Mouse (Mus musculus) thymus, postnatal 4 days (tissue): ENCODE measurements around the gene Dut.

Experiments used
- DNase-seq: peaks from one replicate; pipeline ENCODE4 v3.0.0; 2021

Gene Dut

DNA sequence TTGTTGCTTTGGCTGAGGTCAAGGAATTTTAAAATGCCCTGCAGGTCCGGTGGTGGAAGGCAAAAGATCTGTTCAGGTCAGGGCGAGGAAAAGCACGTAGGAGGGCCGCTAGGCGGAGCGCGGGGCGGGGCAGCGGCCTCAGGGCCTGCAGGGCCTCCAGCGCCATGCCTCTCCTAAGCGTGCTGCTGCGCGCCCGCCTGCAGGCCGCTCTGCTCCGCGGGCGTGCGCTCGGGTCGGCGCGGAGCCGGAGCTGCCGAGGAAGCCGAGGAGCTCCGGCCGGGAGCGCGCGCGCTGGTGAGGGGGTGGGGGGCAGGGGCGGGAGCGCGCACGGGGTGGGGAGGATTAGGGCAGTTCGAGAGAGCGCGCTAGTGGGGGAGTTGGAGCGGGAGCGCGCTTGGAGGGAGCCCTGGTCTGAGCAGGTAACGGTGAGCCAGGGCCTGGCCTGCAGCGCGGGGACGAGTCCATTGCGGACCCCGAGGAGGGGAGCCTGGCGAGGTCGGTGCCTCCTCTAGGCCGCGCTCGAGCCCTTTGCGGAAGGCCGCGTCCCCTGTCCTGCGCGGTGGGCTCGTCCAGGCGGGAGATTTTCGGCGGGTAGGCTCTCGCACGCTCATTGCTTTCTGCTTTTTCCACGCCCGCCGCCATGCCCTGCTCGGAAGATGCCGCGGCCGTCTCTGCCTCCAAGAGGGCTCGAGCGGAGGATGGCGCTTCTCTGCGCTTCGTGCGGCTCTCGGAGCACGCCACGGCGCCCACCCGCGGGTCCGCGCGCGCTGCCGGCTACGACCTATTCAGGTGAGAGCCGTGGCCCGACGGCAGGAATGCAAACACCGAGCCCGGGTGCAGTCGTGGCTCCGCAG, at the start of gene Dut:
TSS of gene Dut (plus strand) at position 83 of the 854 bp plus-strand sequence.
- peak; percentile 94 for DNase-seq

DNA sequence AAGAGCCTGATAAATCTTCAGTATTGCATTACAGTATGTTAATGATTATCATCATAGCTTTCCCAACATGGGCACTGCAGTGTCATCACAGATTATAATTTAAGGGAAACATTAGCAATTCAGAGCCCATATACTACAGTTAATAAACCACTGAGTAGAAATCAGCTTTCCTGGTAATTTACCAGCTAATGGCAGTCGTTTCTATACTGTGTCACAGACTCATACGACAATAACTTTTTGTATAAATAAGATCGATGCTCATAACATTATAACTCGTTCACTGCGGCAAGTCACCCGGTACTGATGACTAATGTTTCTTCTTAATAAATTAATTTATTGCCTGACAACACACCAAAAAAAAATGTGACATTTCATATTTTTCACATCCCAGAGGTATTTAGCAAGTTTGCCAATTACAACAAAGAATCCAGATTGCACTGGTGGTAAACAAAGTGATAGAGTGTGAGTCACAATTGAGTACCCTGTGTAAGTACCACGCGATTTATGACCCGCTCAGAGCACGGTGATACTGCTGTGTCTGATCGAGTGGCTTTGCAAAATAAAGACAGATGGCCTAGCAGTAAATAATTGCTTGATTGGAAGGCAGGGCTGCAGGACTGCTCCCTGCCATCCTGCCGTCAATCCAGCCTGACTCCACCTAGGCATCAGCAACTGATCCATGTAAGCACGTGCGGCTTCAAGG, 37.9 kb upstream of the Dut start:
- no peak for DNase-seq

DNA sequence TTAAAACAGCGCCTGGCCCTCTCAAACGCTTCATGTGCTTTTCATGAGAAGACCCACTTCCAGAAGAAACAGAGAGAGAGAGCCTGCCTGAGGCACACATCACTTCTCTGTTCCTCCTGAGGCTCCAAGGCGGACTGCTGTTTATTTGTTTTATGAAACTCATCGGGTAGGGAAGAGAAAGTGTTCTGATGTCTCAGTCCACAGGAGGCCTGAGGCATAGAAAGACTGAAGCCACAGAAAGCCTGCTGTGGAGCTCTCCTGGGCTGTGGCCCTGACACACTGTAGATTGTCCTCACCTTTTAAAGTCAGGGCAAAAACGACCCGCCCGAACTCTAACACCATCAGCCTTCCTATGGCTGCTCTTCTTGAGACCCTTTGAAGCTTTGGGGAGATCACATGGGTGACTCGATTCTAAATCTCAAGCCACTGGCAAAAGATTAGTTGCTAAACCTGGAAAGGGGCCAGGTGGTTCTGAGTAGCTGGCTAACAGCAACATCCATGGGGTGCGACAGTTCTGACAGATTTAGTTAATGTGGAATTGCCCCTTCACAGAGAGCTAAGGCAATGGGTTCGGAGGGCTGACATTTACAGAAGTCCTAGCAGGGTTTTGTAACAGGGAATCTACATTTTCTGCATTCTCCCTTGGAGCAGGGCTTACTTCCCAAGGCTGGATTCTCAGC, 35.0 kb upstream of the Dut start:
- no peak for DNase-seq

DNA sequence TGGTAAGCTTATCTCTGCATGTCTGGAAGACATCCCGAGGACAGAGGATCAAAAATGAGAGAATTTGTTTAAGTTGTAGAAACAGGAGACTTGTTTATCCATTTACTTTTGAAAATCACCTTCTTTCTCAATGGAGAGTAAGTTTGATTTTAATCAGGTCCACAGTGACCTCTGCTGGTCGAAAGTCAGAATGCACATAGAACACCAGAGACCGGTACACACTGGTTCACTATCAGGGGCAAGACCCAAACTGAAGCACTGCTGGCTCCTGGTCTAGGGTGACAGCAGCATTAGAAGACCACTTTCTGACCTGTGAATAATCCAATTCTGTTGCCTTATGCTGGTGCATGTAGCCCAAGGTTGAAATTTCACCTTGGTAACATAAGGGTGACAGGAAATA, 32.4 kb upstream of the Dut start:
- DNase-seq, result peak; percentile 79

DNA sequence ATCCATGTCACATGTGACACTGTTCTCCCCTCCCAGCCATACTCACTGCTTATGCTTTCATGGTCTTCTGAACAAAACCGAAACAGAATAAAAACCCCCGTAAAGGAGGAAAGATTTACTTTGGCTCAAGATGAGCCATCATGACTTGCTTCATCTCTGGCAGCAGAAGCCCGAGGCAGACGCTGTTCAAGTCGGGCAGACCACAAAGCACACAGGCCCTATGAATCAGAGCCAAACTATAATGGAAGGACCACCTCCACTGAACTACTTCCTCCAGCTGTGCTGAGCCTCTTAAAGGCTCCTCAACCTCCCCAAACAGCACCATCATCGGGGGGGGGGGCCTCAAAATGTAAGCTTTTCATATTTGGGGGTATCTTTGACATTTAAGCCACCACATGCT, 29.7 kb upstream of the Dut start:
- no peak for DNase-seq

DNA sequence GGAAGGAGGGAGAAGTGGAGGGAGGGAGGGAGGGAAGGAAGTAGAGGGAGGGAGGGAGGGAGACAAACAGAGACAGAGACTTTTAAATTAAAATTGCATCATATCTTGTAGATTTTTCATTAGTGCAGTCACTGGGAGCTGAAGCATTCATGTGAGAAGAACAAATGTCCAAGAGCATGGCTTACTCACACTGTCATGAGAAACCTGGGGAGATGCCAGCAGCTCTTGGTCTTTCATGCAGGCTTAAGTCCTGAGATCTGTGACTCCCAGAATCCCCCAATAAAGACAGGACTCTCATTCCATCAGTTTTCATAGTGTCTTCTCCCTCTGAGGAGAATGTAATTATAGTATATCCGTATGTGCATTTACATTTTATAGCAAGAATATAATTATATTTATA, 28.4 kb upstream of the Dut start:
- DNase-seq, result no peak

DNA sequence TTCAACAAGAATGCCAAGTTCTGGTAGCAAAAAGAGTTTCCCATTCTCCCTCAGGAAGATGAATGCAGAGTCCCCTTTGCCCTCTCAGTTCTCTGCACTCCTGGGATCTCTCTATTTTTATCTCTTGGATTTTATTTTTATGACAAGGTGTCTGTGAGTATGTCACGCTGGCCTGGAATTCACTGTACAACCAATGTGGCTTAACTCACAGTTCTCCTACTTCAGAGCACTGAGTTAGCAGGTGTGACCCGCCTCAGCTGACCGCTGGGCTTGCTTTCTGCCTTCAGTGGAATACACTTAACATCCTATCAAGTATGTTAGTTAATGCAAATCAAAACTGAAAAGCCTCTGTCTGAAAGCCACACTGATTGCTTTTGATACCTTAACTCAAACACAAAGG, 27.7 kb upstream of the Dut start:
- DNase-seq, result no peak

DNA sequence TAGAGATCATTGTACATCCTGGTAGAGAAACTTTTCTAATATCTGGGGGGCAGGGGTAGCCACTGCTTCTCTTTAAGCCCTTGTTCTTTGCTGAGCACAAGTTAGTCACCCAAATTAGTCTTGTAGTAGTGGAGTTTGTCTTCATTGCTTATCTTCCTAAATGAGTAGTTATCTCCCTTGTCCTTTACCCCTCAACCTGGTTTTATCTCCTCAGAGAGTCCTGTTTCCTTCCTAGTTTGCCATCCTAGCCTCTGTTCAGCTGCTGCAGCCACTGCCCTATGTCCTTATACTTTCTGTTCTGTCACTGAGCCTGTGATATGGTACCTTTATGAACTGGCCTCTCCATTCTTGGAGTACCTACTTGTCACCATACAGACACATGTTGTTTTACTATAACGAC, 25.3 kb upstream of the Dut start:
- DNase-seq, result no peak

DNA sequence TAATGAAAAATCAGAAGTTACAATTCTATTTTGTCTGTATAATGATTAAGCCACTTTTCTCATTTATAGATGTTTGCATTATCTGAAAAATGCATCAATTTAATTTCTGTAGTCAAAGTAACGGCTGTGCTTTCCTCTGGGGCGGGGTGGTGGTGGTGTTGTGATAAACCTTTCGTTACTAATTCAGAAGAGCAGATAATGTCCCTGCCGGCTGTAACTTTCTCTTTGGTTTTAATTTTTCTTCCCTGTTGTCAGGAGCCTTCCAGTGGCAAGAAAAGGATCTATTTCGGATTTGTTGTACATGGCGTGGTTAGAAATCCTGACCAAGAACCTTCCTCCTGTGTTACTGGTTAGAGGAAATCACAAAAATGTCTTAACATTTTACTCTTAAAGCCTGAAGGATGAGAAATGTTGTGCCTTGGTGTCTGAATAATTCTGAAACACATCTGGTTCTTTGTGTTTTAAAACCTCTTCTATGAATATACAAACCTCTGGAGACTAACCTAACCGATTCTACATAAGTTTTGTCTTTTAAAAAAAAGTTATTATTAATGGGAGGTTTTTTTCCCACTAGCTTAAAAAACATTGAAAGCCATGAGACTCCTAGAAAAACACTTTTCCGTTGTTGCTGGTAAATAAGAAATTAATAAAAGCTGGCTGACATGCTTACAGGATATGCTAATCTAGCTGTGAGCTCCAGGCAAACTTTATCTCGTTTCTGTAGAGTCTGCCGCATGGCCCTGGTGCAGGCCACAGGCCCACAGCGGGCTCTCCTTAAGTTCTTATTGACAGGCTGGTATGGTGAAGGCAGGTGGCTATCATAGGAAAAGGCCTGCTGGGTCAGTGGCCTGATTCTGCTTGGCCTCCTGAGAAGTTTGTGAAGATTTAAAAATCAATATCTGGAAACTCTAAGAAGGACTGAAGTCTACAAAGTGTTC, 18.2 kb upstream of the Dut start:
- no peak for DNase-seq

DNA sequence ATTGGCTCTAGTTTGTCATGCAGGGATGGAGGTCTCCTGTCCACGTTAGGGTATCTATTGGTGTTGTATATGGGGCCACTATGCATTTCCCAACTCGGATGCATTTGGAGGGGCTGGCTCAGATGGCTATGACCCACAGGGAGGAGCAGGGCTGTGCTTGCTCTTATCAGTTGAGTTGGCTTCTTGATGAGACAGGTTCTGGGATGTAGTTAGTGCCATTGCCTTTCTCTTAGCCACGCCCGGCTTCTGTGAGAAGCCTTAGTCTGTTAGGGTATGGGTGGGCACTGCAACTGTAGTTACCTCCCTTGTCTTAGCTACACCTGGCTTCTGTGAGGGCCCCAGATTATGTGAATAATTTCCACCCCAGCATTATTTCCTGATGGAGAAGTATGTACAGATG, 14.8 kb upstream of the Dut start:
- DNase-seq, result no peak

DNA sequence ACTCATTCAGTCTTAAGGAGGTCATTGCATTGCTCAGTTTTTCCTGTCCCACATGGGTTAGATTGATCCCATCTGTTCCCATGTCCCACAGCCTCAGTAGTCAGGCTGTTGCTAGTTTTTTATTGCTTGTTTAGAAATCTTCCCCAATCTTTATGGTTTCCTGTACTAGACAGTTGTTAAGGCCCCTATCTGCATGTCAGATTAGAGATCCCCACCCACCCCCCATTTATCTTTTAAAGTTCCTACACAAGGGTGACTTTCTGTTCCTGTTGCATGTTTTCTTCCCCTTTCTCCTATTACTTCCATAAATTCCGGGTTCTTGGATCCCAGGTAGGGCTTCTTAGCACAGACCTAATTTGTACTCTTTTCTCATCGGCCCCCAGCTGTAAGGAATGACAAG, 13.5 kb upstream of the Dut start:
- no peak for DNase-seq

DNA sequence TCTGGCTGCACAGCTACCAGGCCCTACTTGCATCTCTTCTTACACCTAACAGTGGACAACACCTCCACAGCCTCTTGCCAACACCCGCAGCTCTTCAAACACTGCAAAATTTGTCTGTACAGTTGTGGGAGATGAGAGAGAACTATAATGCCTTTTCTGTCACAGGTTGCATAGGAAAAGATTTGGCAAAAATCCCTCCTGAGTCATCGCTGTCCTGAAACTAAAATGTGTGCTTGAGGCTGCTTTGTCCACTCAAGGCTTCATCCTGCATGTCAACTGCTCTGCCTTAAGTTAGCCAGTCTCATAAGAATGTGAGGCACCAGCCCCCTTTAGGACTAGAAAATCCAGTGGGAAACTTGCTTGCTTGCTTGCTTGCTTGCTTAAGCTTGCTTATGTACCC, 12.9 kb upstream of the Dut start:
- no peak for DNase-seq

DNA sequence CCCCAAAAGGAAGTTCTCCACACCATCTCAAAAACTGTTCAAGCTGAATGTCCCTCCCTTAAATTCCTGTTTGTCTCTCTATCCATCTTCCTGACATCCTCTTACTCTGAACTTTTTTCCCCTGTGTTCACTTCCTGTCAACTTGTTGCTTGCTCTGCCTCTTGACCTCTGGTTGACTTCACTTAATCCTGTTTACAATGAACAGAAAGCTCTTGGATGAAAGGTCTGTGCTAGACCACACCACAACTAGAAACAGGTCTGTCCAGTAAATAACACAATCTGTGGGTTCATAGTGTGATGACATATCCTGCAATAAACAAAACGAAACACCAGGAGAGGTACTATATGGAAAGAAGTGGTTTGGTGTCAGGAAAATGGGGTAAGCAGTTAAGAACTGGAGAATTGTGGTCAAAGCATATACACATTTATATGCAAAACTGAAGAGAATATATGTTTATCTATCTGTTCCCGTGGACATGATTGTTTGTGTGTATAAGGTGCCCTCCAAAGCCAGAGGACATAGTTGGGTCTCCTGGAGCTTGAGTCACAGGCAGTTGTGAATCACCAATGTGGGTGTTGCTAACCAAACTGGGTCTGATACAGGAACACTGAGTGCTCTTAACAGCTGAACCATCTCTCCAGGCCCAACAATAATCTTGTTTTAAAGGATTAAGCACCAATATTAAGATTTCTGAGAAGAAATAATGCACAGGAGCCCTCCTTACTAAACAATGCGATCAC, 1.3 kb upstream of the Dut start:
- DNase-seq, result no peak

DNA sequence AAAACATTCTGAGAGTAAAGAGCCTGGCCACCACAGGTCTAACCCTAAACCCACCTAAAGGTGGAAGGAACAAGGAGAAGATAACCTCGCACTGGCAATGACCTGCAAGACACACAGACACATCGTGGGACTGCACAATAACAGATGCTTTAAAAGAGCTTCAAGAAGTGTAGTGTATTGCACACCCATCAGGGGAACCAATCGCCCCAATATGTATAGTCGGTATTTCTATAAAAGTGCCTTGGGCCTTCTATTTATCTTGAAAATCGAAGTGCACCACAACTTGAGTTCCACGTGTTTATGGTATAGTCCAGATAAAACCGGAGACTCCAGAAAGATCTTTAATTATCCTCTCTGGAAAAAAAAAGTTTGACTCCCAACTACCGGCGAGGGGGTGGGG, 321 bp upstream of the Dut start:
- peak; percentile 15 for DNase-seq

DNA sequence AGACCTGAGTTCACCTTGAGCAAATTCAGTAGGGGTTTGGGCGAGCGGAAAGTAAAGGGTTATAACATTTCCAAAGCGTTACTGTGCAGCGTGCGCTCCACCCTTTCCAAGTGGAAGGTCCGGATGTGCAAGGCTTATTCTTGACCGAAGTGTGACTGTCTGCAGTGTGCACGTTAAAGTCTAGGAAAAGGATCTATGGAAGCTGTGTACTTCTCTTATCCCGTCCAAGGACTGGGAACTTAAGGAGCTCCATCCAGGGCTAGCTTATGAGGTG, 909 bp downstream of the Dut start:
- no peak for DNase-seq

DNA sequence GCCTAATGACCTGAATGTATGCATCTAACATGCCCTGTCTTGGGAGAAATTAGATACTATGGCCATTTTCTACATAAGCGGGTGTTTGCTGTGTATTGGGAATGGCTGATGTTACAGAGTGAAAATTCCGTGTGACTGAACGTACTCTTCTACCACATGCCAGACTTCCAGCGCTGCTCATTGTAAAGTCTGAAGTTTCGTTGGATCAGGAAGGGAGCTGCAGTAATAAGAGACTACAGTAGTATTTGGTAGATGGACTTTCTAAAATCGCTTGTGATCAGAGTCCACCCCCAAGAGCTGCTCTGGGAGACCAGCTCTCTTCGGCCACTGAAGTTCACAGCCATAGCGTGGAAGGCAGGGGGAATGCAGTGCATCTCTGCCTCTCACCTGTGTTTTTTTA, 1.3 kb downstream of the Dut start:
- DNase-seq, result no peak

DNA sequence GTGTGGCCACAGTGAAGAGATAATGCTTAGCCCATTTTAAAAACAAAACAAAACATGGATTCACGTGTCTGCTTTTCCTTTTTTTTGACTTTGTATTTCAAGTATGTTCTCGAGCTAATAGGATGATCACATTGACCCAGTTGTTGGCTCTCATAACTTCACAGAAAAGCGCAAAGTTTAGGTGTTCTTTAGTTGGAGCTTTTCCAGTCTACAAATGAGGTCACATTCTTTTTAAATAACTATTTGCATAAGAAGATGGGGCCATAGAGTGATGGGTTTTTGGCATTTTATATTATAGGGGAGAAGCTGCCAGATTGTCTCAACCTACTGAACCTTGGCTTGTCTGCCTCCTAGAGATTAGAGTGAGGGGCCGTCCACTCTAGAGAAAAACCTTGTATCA, 2.3 kb downstream of the Dut start:
- no peak for DNase-seq

DNA sequence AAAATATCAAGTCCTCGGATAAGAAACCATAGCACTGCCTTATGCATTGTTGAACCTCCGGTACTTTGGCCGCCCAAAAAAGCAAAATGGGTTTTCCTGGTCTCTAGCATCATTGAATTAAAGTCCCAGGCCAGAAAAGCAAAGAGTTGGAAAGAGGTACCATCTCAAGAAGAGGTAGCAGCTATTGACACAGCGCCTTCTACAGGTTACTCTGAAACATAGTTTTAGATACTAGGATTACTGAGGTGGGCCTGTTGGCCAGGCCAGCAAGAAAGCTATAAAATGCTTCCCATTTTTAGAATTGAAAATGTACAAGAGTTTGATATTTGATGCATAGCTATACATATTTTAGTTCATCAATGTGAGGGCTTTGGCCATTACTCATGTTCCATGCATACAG, 2.9 kb downstream of the Dut start:
- no peak for DNase-seq

DNA sequence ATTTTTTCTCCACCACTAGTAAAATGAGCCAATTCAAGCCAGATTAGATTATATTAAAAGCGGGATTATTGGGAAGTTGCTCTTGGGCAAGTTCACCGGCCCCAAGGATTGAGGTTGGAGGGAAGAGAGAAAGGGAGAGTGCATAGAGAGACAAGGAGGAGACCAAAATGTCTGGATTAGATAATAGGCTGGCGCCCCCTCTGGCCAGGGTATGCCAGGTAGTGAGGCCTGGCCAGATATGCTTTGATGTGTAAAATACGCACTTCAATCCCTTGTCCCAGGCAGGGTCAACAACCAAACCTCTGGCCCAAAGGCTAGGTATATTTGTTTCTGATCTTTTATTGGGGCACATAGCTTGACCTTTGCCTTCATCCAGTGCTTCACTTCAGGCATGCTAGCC, 4.8 kb downstream of the Dut start:
- peak; percentile 64 for DNase-seq

DNA sequence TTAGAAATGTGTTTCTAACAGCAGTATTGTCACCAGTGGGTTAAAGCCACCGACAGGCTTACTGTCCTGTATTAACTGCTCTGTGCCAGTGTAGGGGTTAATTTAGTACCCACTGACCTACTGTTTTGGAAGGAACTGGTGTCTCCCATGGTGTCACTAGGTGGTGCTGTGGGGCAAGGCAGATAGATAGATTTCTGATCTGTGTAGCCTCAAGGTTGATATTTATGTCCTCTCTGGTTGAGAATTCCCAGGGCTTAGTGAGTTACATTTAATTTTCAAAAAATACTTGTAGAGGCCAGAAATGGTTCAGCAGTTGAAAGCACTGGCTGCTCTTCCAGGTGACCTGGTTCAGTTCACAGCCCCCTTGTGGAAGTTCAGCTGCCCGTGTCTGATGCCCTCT, 5.3 kb downstream of the Dut start:
- peak; percentile 76 for DNase-seq

DNA sequence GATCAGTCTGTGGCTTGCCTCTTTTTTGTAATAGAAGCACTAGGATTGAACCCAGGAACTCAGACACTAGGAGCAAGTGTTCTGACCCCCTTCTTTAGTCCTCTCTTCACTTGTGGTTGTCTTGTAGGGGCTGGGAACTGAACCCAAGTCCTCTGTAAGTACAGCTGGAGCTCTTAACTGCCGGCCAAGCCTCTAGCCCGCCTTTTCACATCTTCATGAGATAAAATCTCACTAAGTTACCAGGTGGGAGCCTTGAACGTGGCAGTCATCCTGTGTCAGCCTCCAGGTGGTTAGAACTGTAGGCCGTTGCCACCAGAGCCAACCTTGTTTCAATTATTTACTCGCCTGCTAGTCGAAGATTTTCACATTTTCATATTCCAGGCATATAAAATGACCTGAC, 6.7 kb downstream of the Dut start:
- peak; percentile 21 for DNase-seq

DNA sequence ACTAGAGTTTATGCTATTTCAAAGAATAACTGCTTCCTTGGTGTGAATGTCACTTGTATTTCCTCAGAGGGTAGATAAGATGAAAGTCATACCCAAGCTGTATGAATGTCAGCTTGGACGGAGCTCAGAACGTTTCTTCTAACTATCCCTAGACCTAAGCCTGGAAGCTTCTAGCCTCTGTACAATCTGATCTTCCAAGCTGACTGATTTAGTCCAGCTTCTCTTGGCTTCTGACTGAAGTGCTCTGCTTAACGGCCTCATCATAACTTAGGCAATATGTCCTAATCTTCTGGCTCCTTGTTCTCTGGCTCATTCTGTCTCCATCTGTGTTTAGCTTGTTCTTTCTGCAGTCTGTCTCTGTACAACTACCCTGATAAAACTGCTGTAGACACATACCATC, 7.6 kb downstream of the Dut start:
- no peak for DNase-seq
